Mouse (Mus musculus): ENCODE results near the gene Timp2.
A peak's percentile ranks its signal among the peaks of the same experiment; 100 is the strongest.
"Not testable (repeated sequence)": the region's sequence is repeated elsewhere in the genome, so short reads cannot be mapped to it uniquely, and the experiment has no call there.

Gene Timp2

GRCm38 (mm10) chr11:118355640-118356039, at the start of gene Timp2:
TSS of gene Timp2 (minus strand) at chr11:118355740.
- DNase-seq (ENCODE audit: low spot score in 2 of 2), result no peak

GRCm38 (mm10) chr11:118405311-118405710, 49.8 kb upstream of the Timp2 start:
- DNase-seq (ENCODE audit: low spot score in 2 of 2), result no peak

GRCm38 (mm10) chr11:118403951-118404899, 48.7 kb upstream of the Timp2 start:
- DNase-seq (ENCODE audit: low spot score in 2 of 2), result no peak

GRCm38 (mm10) chr11:118403183-118403582, 47.6 kb upstream of the Timp2 start:
- no peak for DNase-seq (ENCODE audit: low spot score in 2 of 2)

- no peak for DNase-seq (ENCODE audit: low spot score in 2 of 2)
Observed at GRCm38 (mm10) chr11:118401760-118402280, 46.3 kb upstream of the Timp2 start, which contains the start of gene Lgals3bp. TSS of gene Lgals3bp (minus strand) at chr11:118402092.

GRCm38 (mm10) chr11:118401195-118401594, 45.7 kb upstream of the Timp2 start:
- DNase-seq (ENCODE audit: low spot score in 2 of 2), result no peak

- no peak for DNase-seq (ENCODE audit: low spot score in 2 of 2)
Observed at GRCm38 (mm10) chr11:118400566-118400936, 45.0 kb upstream of the Timp2 start.

GRCm38 (mm10) chr11:118399891-118400565, 44.5 kb upstream of the Timp2 start:
- DNase-seq (ENCODE audit: low spot score in 2 of 2), result no peak

- no peak for DNase-seq (ENCODE audit: low spot score in 2 of 2)
Observed at GRCm38 (mm10) chr11:118397806-118398530, 42.4 kb upstream of the Timp2 start.

- DNase-seq (ENCODE audit: low spot score in 2 of 2), result no peak
Observed at GRCm38 (mm10) chr11:118394538-118394937, 39.0 kb upstream of the Timp2 start.

- DNase-seq (ENCODE audit: low spot score in 2 of 2), result no peak
Observed at GRCm38 (mm10) chr11:118393991-118394390, 38.5 kb upstream of the Timp2 start.

- DNase-seq (ENCODE audit: low spot score in 2 of 2), result not testable (repeated sequence)
Observed at GRCm38 (mm10) chr11:118387816-118388215, 32.3 kb upstream of the Timp2 start.

- DNase-seq (ENCODE audit: low spot score in 2 of 2), result peak; percentile 46 to 73
Observed at GRCm38 (mm10) chr11:118379251-118380009, 23.9 kb upstream of the Timp2 start.

GRCm38 (mm10) chr11:118378656-118379055, 23.1 kb upstream of the Timp2 start:
- DNase-seq (ENCODE audit: low spot score in 2 of 2), result no peak

- DNase-seq (ENCODE audit: low spot score in 2 of 2), result not testable (repeated sequence)
Observed at GRCm38 (mm10) chr11:118376323-118376722, 20.8 kb upstream of the Timp2 start.

- no peak for DNase-seq (ENCODE audit: low spot score in 2 of 2)
Observed at GRCm38 (mm10) chr11:118375881-118376280, 20.3 kb upstream of the Timp2 start.

GRCm38 (mm10) chr11:118375461-118375860, 19.9 kb upstream of the Timp2 start:
- no peak for DNase-seq (ENCODE audit: low spot score in 2 of 2)

GRCm38 (mm10) chr11:118375006-118375405, 19.5 kb upstream of the Timp2 start:
- no peak for DNase-seq (ENCODE audit: low spot score in 2 of 2)

- DNase-seq (ENCODE audit: low spot score in 2 of 2), result no peak
Observed at GRCm38 (mm10) chr11:118374506-118374905, 19.0 kb upstream of the Timp2 start.

- DNase-seq (ENCODE audit: low spot score in 2 of 2), result no peak
Observed at GRCm38 (mm10) chr11:118372641-118373040, 17.1 kb upstream of the Timp2 start.

- DNase-seq (ENCODE audit: low spot score in 2 of 2), result no peak
Observed at GRCm38 (mm10) chr11:118371876-118372275, 16.3 kb upstream of the Timp2 start.

Measured in spleen, postnatal 14 days (tissue).